Mouse (Mus musculus) adrenal gland, adult 2 months (tissue): ENCODE data around the gene Palld. TPM values are rescaled to one million over a fixed set of nuclear protein-coding genes. Genes with fewer than 3 reads are reported as not detected.

Experiments
- polyA plus RNA-seq: library from polyadenylated mRNA; depleted of rRNA; stranded (reverse); fragments of >200 nt; gene quantifications from 2 replicates; pipeline ENCODE4 v1.2.3, GENCODE M21; 2012; rRNA removed
- total RNA-seq, 2 experiments: library from RNA; stranded (reverse); gene quantifications; 2 replicates each; pipeline ENCODE4 v1.2.3; 2021

Gene Palld
- total and polyA plus RNA-seq, 3 experiments: 30.5 to 40.6 (median 35.8) TPM

Other genes starting within 250 kb of the Palld start
- 1 to 10 TPM; 3.1 to 3.8 TPM for gene Ddx60, start 25.4 kb upstream of the Palld start, total RNA-seq
- gene Ddx60, start 25.4 kb upstream of the Palld start, polyA plus RNA-seq: 0.41 and 1.0 TPM in 2 replicates
- gene Anxa10, start 220.5 kb upstream of the Palld start, total RNA-seq: not detected
- gene Anxa10, start 220.5 kb upstream of the Palld start, polyA plus RNA-seq: not detected in 2 replicates